Comparison of ENCODE assay signal across 8 mouse cellular contexts in genomic region chr4:134496595-134497210, GRCm38 (mm10). TPM values are rescaled to one million over a fixed set of nuclear protein-coding genes. Genes with fewer than 3 reads are reported as not detected.
A peak's percentile ranks its signal among the peaks of the same experiment; 100 is the strongest.
DNase-seq lines count a peak whose midpoint lies in the region; ATAC-seq and TF ChIP-seq lines count a peak whose summit lies in the region.

Paqr7 (plus strand) TSS chr4:134496697.

- in situ Hi-C loops in Patski (cut with MboI; ENCODE audit: low pct_unique_long_range_greater_than_20kb): no loop called here

- 3% methylated on average over 35 of the region's 35 CpGs for WGBS in hindbrain, embryonic 12.5 days

- POLR2A ChIA-PET in Patski (lab: Charles Lee): interaction anchor here (0.5 to 0.6 kb wide), 2 partner anchors 27 to 824 kb away, joined by 3 to 5 read pairs; no protein-coding TSS in a partner anchor

- no peaks in the 10 kb centered on the region for H3K36me3 ChIP-seq in hindbrain, embryonic 12.5 days

- DNase-seq in Patski (ENCODE audit: low read depth, low spot score): no peak
- DNase-seq in cerebellum, postnatal 14 days: peak; percentile 58 to 72
- peak; percentile 60 to 68 for DNase-seq in frontal cortex, postnatal 25 days (ENCODE audit: low spot score in 2 of 2)
- peak; percentile 57 to 63 for DNase-seq in layer of hippocampus, postnatal 25 days (ENCODE audit: extremely low spot score in 1 of 2, low spot score in 1 of 2)
- DNase-seq in lung, postnatal 10 days: peak; percentile 87
- peak; percentile 79 for DNase-seq in ovary, adult 18-20 months (ENCODE audit: low spot score)
- peak; percentile 42 for DNase-seq in thymus, postnatal 0 days (ENCODE audit: low spot score)

- ATAC-seq in Patski: peak; percentile 35
- peak; percentile 64 for ATAC-seq in hindbrain, embryonic 12.5 days (ENCODE audit: low FRiP score)

- H3K4me3 ChIP-seq in hindbrain, embryonic 12.5 days: peak within 1 kb of the TSS; percentile 56

- H3K4me2 ChIP-seq in hindbrain, embryonic 12.5 days (replicated peaks): peak within 1 kb of the TSS; percentile 99

- H3K4me1 ChIP-seq in hindbrain, embryonic 12.5 days: peaks cover 29% of the 10 kb centered on the region

- CTCF ChIA-PET in Patski (lab: Charles Lee): no interaction called here

- H3K27ac ChIP-seq in hindbrain, embryonic 12.5 days: peak within 1 kb of the TSS; percentile 40

- H3K27me3 ChIP-seq in Patski: no peaks in the 10 kb centered on the region
- no peaks in the 10 kb centered on the region for H3K27me3 ChIP-seq in hindbrain, embryonic 12.5 days

- no peaks in the 10 kb centered on the region for H3K9me3 ChIP-seq in hindbrain, embryonic 12.5 days (replicated peaks)

- H3K9ac ChIP-seq in hindbrain, embryonic 12.5 days: peak within 1 kb of the TSS; percentile 66

- TF ChIP-seq CTCF in Patski (IDR thresholded peaks at IDR 0.05): no peak

RNA-seq across cellular contexts. Expression of gene Paqr7, which starts in this region (rescaled TPM):
- polyA plus RNA-seq in Patski (2021): 4.3 TPM
- polyA plus RNA-seq in hindbrain, embryonic 12.5 days (2016; fragmentation: Nextera tagmentation; extraction: Ambion mirVana): 9.7 and 9.8 TPM in 2 replicates
- 10 to 100 TPM; 53.2 to 66.7 TPM for total RNA-seq in layer of hippocampus, postnatal 25 days (2021)
- polyA plus RNA-seq in thymus, postnatal 0 days (2015; fragmentation: Nextera tagmentation; extraction: Ambion mirVana): 8.1 TPM in 2 replicates
